Mouse (Mus musculus) right cerebral cortex, postnatal 25 days (tissue): ENCODE results near the gene Upk1b.

Experiments used
- DNase-seq: peaks from one replicate; pipeline ENCODE4 v3.0.0; 2022

The Upk1b gene

DNA sequence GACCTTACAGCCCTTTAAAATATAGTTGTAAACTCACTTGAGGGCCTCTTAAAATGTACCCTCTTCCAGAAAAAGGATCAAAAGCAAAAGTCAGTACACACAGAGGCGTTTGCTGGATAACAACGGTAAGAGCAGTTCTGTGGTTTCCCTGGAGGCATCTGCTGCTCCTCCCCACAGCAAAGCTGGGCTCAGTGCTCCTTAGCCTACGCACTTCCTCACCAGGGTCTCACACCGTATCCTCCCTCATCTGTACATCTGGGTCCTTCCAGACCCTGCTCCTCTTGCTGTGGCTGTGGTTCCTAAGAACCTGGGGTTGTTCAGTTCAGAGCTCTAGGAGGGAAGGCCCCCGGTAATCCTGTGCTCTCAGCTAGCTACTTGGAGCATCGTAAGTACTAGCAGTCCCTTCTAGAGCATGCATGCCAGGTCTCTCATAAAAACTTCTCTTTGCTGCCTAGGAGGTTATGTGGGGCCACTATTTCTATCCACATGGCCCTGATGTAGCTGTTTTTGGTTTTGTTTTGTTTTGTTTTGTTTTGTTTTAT is 39.2 kb downstream of the Upk1b start:
- no peak for DNase-seq

DNA sequence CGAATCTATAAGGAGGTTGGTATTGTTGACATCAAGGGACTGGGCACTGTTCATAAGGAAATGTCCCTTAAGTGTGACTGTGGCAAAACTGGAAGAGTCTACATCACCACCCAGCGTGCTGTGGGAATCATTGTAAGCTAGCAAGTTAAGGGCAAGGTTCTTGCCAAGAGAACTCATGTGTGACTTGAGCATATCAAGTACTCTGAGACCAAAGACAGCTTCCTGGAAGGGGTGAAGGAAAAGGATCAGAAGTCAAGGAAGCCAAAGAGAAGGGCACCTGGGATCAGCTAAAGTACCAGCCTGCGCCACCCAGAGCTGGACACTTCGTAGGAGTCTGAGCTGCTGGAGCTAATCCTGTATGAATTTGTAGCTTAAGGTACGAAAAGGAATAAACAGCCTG is 39.9 kb downstream of the Upk1b start:
- DNase-seq = no peak

GRCm38 (mm10) chr16:38758104-38758861 is 41.8 kb downstream of the Upk1b start:
- no peak for DNase-seq

GRCm38 (mm10) chr16:38757626-38758025 is 42.5 kb downstream of the Upk1b start:
- no peak for DNase-seq

GRCm38 (mm10) chr16:38756572-38756971 is 43.6 kb downstream of the Upk1b start:
- DNase-seq = no peak

- DNase-seq = no peak
Observed at GRCm38 (mm10) chr16:38756177-38756503, 44.0 kb downstream of the Upk1b start.

GRCm38 (mm10) chr16:38755452-38756176 is 44.5 kb downstream of the Upk1b start:
- DNase-seq = no peak

- DNase-seq = no peak
Observed at GRCm38 (mm10) chr16:38753631-38754030, 46.5 kb downstream of the Upk1b start.

- no peak for DNase-seq
Observed at GRCm38 (mm10) chr16:38750803-38751202, 49.3 kb downstream of the Upk1b start.

- no peak for DNase-seq
Observed at GRCm38 (mm10) chr16:38743941-38744673, 56.0 kb downstream of the Upk1b start.

DNA sequence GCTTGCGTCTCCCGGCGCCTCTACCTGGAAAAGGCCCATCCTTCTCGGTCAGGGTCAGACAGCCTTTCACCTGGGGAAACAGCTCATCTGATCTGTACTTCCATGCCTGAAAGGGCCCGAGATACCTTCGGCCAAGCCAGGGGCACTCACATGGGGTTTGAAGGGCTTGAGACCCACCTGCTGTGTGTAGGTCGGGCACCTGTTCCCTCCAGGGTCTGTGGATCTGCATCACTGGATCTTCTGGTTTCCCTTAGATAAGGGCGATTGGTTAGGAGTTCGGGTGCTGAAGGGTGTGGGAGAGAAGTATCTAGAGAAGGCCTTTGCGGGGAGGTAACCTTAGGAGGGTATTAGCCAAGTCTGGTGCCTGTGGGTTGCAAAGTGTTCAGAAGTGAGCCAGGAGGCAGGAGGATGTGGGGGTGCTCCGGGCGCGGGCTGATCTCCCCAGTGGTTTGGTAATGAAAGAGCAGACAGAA is 57.4 kb downstream of the Upk1b start:
- DNase-seq = peak; percentile 62

DNA sequence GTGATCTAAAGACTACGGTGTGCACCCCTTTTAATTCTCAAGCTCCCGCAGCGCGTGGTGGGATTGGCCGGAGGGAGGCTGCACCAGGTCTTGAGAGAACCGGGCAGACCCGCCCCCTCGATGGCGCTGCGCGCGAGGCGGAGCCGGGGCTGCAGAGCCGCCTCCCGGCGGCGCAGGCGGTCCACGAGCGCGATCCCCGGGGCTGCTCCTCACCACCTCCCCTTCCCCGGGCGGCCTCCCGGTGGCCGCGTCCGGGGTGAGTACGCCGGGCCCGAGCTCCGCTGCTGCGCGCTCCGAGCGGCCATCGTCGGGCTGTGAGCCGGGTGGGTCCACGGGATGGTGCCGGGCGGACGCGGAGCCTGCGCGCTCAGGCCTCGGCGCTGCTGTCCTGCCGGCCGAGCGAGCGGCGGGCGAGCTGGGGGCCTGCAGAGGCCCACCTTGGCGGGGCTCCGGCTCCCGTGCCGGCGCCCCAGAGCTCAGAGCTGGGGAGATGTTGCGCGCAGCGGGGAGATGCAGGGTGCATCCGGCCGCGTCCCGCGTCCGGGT is 57.9 kb downstream of the Upk1b start, which contains the start of gene B4galt4:
B4galt4 (plus strand) TSS at position 152 of the 546 bp plus-strand sequence.
- DNase-seq = peak; percentile 89

DNA sequence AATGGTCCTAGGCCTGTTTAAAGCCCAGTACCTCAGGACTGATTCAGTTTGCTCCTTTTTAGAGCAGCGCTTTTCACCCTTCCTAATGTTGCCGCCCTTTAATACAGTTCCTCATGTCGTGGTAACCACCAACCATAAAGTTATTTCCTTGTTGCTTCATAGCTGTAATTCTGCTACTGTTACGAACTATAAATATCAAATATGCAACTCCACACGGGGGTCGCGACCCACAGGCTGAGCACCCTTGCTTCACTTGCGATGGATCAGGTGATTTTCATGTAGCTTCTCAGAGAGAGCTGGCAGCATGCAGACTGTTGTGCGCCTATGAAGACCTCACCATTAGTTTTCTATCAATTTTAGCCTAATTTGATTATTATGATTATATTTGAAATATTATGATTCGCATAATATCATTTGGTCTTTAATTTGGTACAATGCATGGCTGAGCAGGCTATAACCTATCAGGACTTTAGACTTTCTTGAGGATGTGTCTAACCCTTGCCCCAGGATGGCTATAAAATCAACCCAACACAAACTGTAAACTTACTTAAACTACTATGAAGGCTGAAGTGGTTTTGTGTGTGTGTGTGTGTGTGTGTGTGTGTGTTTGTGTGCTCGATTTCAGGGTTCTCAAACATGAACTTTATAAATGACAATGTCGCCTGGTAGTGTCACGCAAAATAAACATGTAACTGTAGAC is 58.8 kb downstream of the Upk1b start:
- no peak for DNase-seq

- DNase-seq = no peak
Observed at GRCm38 (mm10) chr16:38730921-38731320, 69.2 kb downstream of the Upk1b start.

GRCm38 (mm10) chr16:38729610-38730288 is 70.4 kb downstream of the Upk1b start:
- DNase-seq = no peak

DNA sequence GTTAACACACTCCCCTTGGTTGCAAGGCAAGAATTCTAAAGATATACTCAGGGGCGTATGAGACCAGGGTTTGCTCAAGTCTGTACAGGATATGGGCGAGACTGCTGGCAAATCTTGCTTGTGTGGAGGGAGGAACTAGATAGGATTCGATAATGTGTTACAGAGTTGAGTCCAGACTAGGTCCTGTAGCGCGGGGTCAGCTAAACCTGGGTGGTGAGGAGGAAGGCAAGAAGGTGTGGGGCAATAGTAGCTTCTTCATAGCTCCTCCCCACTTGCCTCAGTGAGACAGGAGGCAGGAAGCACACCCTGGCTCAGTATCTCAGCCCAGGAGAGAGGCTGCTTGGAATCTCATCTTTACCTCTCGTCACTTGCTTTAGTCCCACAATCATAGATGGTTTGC is 71.0 kb downstream of the Upk1b start:
- DNase-seq = no peak

- no peak for DNase-seq
Observed at GRCm38 (mm10) chr16:38728576-38729132, 71.5 kb downstream of the Upk1b start.

- no peak for DNase-seq
Observed at GRCm38 (mm10) chr16:38724974-38725373, 75.2 kb downstream of the Upk1b start.

DNA sequence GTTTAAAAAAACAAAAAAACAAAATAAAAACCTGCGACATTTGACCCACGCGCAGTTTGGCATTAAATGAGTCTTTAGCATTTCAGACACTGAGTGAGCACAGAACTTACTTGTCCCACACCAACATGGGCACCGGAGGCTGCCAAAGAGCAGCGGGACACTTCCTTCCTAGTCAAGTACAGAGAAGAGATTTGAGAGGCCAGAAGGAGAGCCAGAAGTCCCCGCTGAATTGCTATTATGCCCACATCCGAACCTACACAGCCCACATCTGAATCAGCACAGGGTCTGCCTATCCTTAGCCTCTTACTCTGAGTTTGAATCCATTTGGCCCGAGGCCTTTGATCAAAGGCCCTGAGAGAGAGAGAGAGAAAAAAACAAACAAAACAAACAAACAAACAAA is 75.9 kb downstream of the Upk1b start:
- DNase-seq = no peak
